Mouse (Mus musculus): ENCODE results near the gene Dnajc24. TPM values are rescaled to one million over a fixed set of nuclear protein-coding genes. Genes with fewer than 3 reads are reported as not detected.
A peak's percentile ranks its signal among the peaks of the same experiment; 100 is the strongest.

Gene Dnajc24
- 5.0 TPM in 1 of 2 replicates, not detected in the other for total RNA-seq (2015; ENCODE audit: low replicate concordance)
- total RNA-seq (2017; ENCODE audit: low replicate concordance): 7.8 and 15.1 TPM in 2 replicates

- ATAC-seq (replicated peaks; ENCODE audit: low FRiP score, poor library complexity, severe bottlenecking): peak; percentile 100
Observed at GRCm38 (mm10) chr2:106002835-106003739, at the start of gene Dnajc24. TSS of gene Dnajc24 (minus strand) at chr2:106003549.

GRCm38 (mm10) chr2:106046686-106047085 lies 43.3 kb upstream of the Dnajc24 start:
- ATAC-seq (replicated peaks; ENCODE audit: low FRiP score, poor library complexity, severe bottlenecking): no peak

- no peak for ATAC-seq (replicated peaks; ENCODE audit: low FRiP score, poor library complexity, severe bottlenecking)
Observed at GRCm38 (mm10) chr2:106042495-106042894, 39.1 kb upstream of the Dnajc24 start.

- no peak for ATAC-seq (replicated peaks; ENCODE audit: low FRiP score, poor library complexity, severe bottlenecking)
Observed at GRCm38 (mm10) chr2:106041961-106042360, 38.6 kb upstream of the Dnajc24 start.

GRCm38 (mm10) chr2:106038286-106038685 lies 34.9 kb upstream of the Dnajc24 start:
- no peak for ATAC-seq (replicated peaks; ENCODE audit: low FRiP score, poor library complexity, severe bottlenecking)

GRCm38 (mm10) chr2:106024895-106025294 lies 21.5 kb upstream of the Dnajc24 start:
- no peak for ATAC-seq (replicated peaks; ENCODE audit: low FRiP score, poor library complexity, severe bottlenecking)

DNA sequence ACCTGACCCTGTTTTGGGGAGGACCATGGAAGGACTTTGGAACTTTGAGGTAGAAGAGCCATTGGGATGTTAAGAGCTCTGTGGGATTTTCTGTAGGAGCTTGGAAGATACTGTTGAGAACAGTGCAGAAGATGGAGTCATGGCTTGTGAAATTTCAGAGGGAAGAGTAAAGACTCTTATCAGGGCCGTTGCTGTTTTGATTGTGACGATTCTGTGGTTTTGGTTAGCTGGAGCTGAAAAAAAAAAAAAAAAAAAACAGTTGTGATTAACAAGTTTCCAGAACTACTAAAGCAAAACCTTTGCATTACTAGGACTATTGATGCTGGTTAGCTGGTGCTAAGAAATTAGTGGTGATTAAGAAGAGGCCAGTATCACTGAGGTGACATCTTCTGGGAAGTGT lies 5.1 kb upstream of the Dnajc24 start:
- ATAC-seq (replicated peaks; ENCODE audit: low FRiP score, poor library complexity, severe bottlenecking): no peak

DNA sequence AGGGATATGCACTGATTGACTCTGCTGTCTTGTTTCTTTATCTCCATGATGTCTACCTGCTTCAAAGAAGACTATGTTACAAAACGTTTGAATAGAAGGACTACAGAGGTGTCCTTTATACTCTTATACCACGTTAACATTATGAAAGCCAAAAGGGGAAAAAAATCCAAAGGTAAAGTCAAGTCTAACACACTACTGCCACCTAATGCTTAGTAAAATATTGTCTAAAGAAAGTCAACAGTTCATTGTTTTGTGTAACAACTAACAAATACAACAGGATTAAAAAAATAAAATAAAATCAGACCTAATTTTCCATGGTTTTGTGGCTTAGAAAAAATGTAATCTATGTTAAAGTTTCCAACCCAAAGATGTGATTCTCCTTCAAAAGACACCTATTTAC lies 15.3 kb downstream of the Dnajc24 start:
- no peak for ATAC-seq (replicated peaks; ENCODE audit: low FRiP score, poor library complexity, severe bottlenecking)

DNA sequence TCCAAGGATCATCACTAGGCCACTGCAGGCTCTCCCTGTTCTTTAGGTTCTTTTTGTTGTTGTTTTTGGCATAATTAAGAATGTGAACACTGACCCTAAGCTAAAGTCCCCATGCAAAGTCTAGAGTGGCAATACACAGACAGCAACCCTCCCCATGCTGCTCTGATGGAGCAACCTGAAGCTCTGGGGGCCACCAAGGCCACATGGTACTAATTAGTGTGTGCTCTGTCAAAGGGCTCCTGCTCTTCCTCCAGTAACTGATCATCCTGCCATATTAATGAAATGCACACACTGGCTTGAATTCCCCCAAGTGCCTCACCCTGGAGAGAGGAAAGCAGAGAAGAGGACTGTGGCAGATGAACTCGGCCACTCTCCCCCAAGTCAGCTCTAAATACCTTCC lies 16.2 kb downstream of the Dnajc24 start:
- ATAC-seq (replicated peaks; ENCODE audit: low FRiP score, poor library complexity, severe bottlenecking): no peak

GRCm38 (mm10) chr2:105985206-105985605 lies 18.1 kb downstream of the Dnajc24 start:
- ATAC-seq (replicated peaks; ENCODE audit: low FRiP score, poor library complexity, severe bottlenecking): no peak

DNA sequence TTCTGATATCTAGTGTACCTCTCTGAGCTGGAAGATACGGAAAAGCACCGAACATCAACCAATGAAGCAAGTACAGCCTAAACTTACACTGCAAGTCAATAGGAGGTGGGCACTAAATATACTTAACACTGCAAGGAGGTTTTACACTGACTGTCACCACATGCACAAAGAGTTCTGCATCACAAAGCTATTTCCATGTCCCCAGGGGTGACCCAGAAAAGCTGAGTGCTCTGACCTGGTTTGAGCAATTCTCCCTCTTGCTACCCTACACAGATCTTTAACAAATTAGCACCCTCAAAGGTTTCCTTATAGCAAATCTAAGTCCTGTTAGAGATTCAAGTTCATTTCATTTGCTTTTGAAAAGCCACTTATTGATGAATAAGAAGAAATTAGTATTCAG lies 25.3 kb downstream of the Dnajc24 start:
- ATAC-seq (replicated peaks; ENCODE audit: low FRiP score, poor library complexity, severe bottlenecking): no peak

GRCm38 (mm10) chr2:105973941-105974340 lies 29.4 kb downstream of the Dnajc24 start:
- no peak for ATAC-seq (replicated peaks; ENCODE audit: low FRiP score, poor library complexity, severe bottlenecking)

- ATAC-seq (replicated peaks; ENCODE audit: low FRiP score, poor library complexity, severe bottlenecking): no peak
Observed at GRCm38 (mm10) chr2:105963447-105963846, 39.9 kb downstream of the Dnajc24 start.

GRCm38 (mm10) chr2:105953862-105954261 lies 49.5 kb downstream of the Dnajc24 start:
- no peak for ATAC-seq (replicated peaks; ENCODE audit: low FRiP score, poor library complexity, severe bottlenecking)

GRCm38 (mm10) chr2:105951350-105951940 lies 51.9 kb downstream of the Dnajc24 start:
- ATAC-seq (replicated peaks; ENCODE audit: low FRiP score, poor library complexity, severe bottlenecking): no peak

GRCm38 (mm10) chr2:105950131-105950530 lies 53.2 kb downstream of the Dnajc24 start:
- no peak for ATAC-seq (replicated peaks; ENCODE audit: low FRiP score, poor library complexity, severe bottlenecking)

- no peak for ATAC-seq (replicated peaks; ENCODE audit: low FRiP score, poor library complexity, severe bottlenecking)
Observed at GRCm38 (mm10) chr2:105917623-105918346, 85.6 kb downstream of the Dnajc24 start.

Data from erythroblast, adult 5-6 weeks (primary cell).